Mouse (Mus musculus) pancreas, adult 10 weeks (tissue): ENCODE results near the gene Krtap4-9. TPM values are rescaled to one million over a fixed set of nuclear protein-coding genes. Genes with fewer than 3 reads are reported as not detected.

Experiments
- polyA plus RNA-seq: library from polyadenylated mRNA; stranded (reverse); fragments of 350-450 nt; fragmentation: Illumina TruSeq; extraction: RNeasy Lipid Tissue Mini Kit (QIAGEN cat#74804); gene quantifications from one replicate; pipeline ENCODE4 v1.2.3, GENCODE M21; 2015; ENCODE audit warnings: low read depth, low replicate concordance; ENCODE audit not compliant: insufficient read depth

Gene Krtap4-9
- not detected for polyA plus RNA-seq

GRCm38 (mm10) chr11:99784900-99785299, at the start of gene Krtap4-9:
Krtap4-9 (plus strand) TSS chr11:99785200.

GRCm38 (mm10) chr11:99772813-99773212, 12.2 kb upstream of the Krtap4-9 start, which contains the start of gene Gm11595:
Gm11595 (minus strand) TSS chr11:99772913.

GRCm38 (mm10) chr11:99780604-99781003, 4.4 kb upstream of the Krtap4-9 start, which contains the start of gene Krtap4-8:
Krtap4-8 (minus strand) TSS chr11:99780704.

GRCm38 (mm10) chr11:99793367-99793766, 8.4 kb downstream of the Krtap4-9 start, which contains the start of gene Gm11596:
Gm11596 (minus strand) TSS chr11:99793467.

GRCm38 (mm10) chr11:99798832-99799231, 13.8 kb downstream of the Krtap4-9 start, which contains the start of gene Gm11569:
Gm11569 (minus strand) TSS chr11:99798932.

GRCm38 (mm10) chr11:99804346-99804745, 19.3 kb downstream of the Krtap4-9 start, which contains the start of gene Gm11554:
Gm11554 (minus strand) TSS chr11:99804446.

GRCm38 (mm10) chr11:99809792-99810191, 24.8 kb downstream of the Krtap4-9 start, which contains the start of gene Krtap4-13:
Krtap4-13 (minus strand) TSS chr11:99809892.

GRCm38 (mm10) chr11:99815566-99815965, 30.6 kb downstream of the Krtap4-9 start, which contains the start of gene Gm11564:
Gm11564 (minus strand) TSS chr11:99815666.

Other genes starting within 250 kb of the Krtap4-9 start
- gene Krt40, start 242.0 kb upstream of the Krtap4-9 start, polyA plus RNA-seq, result not detected
- not detected for gene Krtap3-3, start 234.3 kb upstream of the Krtap4-9 start, polyA plus RNA-seq
- not detected for gene Krtap3-2, start 228.3 kb upstream of the Krtap4-9 start, polyA plus RNA-seq
- not detected for gene Gm11939, start 225.7 kb upstream of the Krtap4-9 start, polyA plus RNA-seq
- not detected for gene Krtap3-1, start 218.6 kb upstream of the Krtap4-9 start, polyA plus RNA-seq
- gene Krtap1-5, start 204.2 kb upstream of the Krtap4-9 start, polyA plus RNA-seq, result not detected
- gene Krtap1-4, start 201.5 kb upstream of the Krtap4-9 start, polyA plus RNA-seq, result not detected
- gene Krtap1-3, start 193.9 kb upstream of the Krtap4-9 start, polyA plus RNA-seq, result not detected
- gene Krtap9-3, start 187.1 kb upstream of the Krtap4-9 start, polyA plus RNA-seq, result not detected
- not detected for gene Gm11938, start 181.9 kb upstream of the Krtap4-9 start, polyA plus RNA-seq
- not detected for gene Gm11937, start 175.0 kb upstream of the Krtap4-9 start, polyA plus RNA-seq
- not detected for gene Krtap2-4, start 170.4 kb upstream of the Krtap4-9 start, polyA plus RNA-seq
- not detected for gene Gm11562, start 164.8 kb upstream of the Krtap4-9 start, polyA plus RNA-seq
- not detected for gene Krtap4-1, start 157.0 kb upstream of the Krtap4-9 start, polyA plus RNA-seq
- gene Krtap4-2, start 150.1 kb upstream of the Krtap4-9 start, polyA plus RNA-seq, result not detected
- gene Krtap4-7, start 141.1 kb upstream of the Krtap4-9 start, polyA plus RNA-seq, result not detected
- not detected for gene Gm11555, start 135.0 kb upstream of the Krtap4-9 start, polyA plus RNA-seq
- not detected for gene Gm11563, start 126.2 kb upstream of the Krtap4-9 start, polyA plus RNA-seq
- gene Krtap4-6, start 119.2 kb upstream of the Krtap4-9 start, polyA plus RNA-seq, result not detected
- gene Gm14190, start 94.5 kb upstream of the Krtap4-9 start, polyA plus RNA-seq, result not detected
- gene Gm14180, start 50.9 kb upstream of the Krtap4-9 start, polyA plus RNA-seq, result not detected
- not detected for gene Gm11595, start 12.3 kb upstream of the Krtap4-9 start, polyA plus RNA-seq
- gene Krtap4-8, start 4.5 kb upstream of the Krtap4-9 start, polyA plus RNA-seq, result not detected
- gene Gm11596, start 8.3 kb downstream of the Krtap4-9 start, polyA plus RNA-seq, result not detected
- gene Gm11569, start 13.7 kb downstream of the Krtap4-9 start, polyA plus RNA-seq, result not detected
- gene Gm11554, start 19.2 kb downstream of the Krtap4-9 start, polyA plus RNA-seq, result not detected
- gene Krtap4-13, start 24.7 kb downstream of the Krtap4-9 start, polyA plus RNA-seq, result not detected
- not detected for gene Gm11564, start 30.5 kb downstream of the Krtap4-9 start, polyA plus RNA-seq
- not detected for gene 2300003K06Rik, start 52.9 kb downstream of the Krtap4-9 start, polyA plus RNA-seq
- not detected for gene Krtap4-16, start 66.4 kb downstream of the Krtap4-9 start, polyA plus RNA-seq
- not detected for gene Gm11568, start 72.7 kb downstream of the Krtap4-9 start, polyA plus RNA-seq
- not detected for gene Gm11559, start 79.3 kb downstream of the Krtap4-9 start, polyA plus RNA-seq
- gene Krtap9-1, start 88.2 kb downstream of the Krtap4-9 start, polyA plus RNA-seq, result not detected
- gene Gm11567, start 94.0 kb downstream of the Krtap4-9 start, polyA plus RNA-seq, result not detected
- not detected for gene Krtap31-1, start 122.7 kb downstream of the Krtap4-9 start, polyA plus RNA-seq
- not detected for gene Gm11565, start 129.6 kb downstream of the Krtap4-9 start, polyA plus RNA-seq
- not detected for gene Krtap31-2, start 151.1 kb downstream of the Krtap4-9 start, polyA plus RNA-seq
- gene Krtap9-5, start 163.3 kb downstream of the Krtap4-9 start, polyA plus RNA-seq, result not detected
- not detected for gene Krtap29-1, start 193.9 kb downstream of the Krtap4-9 start, polyA plus RNA-seq
- not detected for gene Krtap16-1, start 201.4 kb downstream of the Krtap4-9 start, polyA plus RNA-seq
- not detected for gene Krtap17-1, start 208.8 kb downstream of the Krtap4-9 start, polyA plus RNA-seq
- gene Krt33a, start 231.0 kb downstream of the Krtap4-9 start, polyA plus RNA-seq, result not detected
- not detected for gene Krt33b, start 244.7 kb downstream of the Krtap4-9 start, polyA plus RNA-seq